Mouse (Mus musculus): ENCODE data around the gene Sez6l.

The Sez6l gene

DNA sequence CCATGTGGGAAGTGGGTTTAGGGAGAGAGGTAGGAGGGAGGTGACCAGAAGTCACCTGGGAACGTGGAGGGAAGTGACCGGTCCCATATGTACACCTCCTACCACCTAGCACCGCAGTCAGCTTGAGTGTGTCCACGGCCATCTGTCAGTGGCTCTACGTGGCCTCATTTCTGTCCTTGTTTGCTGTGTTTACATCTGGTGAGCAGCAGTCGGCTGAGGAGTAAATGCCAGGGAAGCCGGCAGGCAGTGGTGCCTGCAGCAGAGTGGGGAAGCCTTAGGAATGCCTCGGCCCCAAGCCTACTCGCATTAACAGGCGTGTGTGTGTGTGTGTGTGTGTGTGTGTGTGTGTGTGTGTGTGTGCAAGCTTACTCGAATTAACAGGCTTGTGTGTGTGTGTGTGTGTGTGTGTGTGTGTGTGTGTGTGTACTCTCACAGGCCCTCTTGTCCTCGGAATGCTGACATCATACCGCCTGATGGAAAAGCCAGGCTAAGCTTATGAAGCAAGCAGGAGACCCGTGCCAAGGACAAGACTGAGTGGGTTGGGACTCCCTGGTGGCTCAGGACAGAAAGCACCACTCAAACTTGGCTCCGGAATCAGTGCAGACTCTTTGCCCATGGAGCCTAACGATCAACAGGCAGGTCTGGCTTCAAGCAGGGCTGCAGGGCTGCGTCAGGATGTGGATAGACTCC lies 194.2 kb downstream of the Sez6l start:
- DNase-seq, result no peak

DNA sequence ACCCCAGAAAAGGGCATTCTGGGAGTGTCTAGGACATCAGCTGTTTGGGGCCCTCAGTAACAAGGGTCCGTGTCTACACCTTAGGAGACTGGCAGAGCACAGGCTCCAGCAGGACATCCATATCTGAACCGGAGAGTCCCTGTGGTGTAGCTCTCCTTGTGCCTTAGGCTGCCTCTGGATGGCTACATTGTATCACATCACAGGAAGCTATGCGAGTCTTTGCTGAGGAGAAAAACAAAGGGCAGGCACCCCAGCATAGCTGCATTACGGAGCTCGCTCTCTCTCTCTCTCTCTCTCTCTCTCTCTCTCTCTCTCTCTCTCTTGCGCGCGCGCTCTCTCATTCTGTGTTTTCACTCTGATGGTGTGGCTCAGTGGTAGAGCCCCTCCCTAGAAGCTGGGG lies 194.9 kb downstream of the Sez6l start:
- no peak for DNase-seq

DNA sequence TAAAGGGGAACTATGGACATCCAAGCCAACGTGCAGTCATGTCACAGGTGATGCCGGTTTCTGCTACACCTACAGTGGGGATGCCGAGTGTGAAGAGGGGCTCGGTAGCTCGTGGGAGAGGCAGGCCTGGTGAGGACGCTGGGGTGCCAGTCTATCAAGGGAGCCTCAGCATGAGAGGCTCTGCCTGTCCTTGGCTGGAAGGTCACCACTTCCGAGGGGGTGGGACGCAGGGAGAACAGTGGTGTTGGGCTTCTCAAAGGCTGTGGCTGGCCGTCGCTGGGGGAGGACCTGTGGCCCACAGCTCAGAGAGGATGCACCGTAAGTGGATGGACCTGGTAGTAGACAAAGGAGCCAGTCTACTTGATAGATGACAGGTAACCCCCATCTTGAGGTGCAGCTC lies 195.8 kb downstream of the Sez6l start:
- no peak for DNase-seq

GRCm38 (mm10) chr5:112378716-112379115 lies 198.3 kb downstream of the Sez6l start:
- no peak for DNase-seq

GRCm38 (mm10) chr5:112377380-112377779 lies 199.6 kb downstream of the Sez6l start:
- no peak for DNase-seq

DNA sequence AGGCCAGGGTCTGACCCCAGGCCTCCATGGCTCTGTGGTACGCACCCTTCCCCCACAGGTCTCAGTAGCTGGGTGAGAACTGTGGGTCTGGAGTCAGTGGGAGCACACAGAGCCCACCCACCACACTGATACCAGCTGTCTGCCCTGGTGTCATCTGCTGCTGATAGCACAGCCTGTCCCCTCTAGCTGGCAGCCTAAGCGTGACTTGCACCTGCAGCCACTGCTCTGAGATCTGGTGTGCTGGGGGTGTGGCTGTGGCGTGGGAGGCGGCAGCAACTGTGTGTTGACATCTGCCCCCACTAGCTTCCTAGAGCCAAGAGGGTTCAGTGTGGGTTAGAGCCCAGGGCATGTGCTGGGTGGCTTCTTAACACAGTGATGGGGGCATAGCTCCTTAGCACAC lies 200.9 kb downstream of the Sez6l start:
- no peak for DNase-seq

DNA sequence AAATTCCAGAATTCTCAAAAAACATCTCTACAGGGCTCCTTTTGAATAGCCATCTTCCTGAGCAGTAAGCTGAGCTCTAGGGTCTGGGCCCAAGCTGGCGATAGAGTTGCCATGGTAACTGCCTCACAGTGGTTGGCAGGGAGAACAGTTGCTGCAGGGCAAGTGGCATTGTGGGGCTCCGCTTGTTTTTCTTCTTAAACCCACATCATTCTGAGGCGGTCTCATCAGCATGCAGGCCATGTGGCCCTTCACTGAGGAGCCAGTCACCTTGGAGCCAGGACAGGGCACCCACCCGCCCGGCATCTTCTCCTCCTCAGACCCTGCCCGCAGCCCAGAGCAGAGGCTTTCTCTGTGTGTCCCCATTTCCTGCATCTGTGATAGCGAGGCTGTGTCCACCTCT lies 205.1 kb downstream of the Sez6l start:
- DNase-seq, result peak; percentile 67

DNA sequence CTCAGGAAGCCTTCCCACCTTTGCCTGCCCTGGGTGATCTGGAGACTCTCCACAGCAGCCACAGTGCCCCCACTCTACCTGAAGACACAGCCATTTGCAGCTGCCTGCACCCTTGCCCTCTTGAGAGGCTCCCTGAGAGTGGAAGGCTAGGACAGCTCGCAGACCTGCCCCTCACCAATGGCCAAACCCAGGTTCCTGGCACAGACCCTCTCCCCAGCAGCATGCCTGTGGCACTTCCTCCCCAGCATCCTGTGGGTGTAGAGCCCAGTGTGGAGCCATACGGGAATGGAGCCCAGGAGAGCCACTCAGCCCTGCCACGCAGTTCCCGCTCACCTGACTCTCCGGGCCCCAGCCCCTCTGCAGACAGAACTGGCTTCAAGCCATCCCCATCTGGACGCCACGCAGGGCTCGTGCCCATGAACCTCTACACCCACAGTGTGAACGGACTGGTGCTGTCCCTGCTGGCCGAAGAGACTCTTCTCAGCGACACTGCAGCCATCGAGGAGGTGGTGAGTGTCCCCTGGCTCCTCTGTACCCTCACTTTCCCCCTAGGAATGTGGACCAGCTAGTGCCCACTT lies 206.7 kb downstream of the Sez6l start:
- no peak for DNase-seq

- no peak for DNase-seq
Observed at GRCm38 (mm10) chr5:112369326-112369725, 207.7 kb downstream of the Sez6l start.

Data from embryo, embryonic 11 days (tissue).